Mouse (Mus musculus) liver, postnatal 0 days (tissue): ENCODE measurements at regions not wholly inside any gene's neighbourhood (a gene's known extent, or its start where the extent isn't known, plus 50 kb on each side); places are given as distances from the start of the nearest gene placed in this dataset.

ENCODE experiments used
- CTCF ChIP-seq: sonication (generic); IDR thresholded peaks from 2 replicates; pipeline ENCODE4 v1.5.1; 2016; ENCODE audit warnings: antibody characterized with exemption, low read depth
- EP300 ChIP-seq: IDR thresholded peaks from 2 replicates; pipeline ENCODE4 v1.6.1; 2016; ENCODE audit warnings: antibody characterized with exemption, low read depth, mild to moderate bottlenecking

DNA sequence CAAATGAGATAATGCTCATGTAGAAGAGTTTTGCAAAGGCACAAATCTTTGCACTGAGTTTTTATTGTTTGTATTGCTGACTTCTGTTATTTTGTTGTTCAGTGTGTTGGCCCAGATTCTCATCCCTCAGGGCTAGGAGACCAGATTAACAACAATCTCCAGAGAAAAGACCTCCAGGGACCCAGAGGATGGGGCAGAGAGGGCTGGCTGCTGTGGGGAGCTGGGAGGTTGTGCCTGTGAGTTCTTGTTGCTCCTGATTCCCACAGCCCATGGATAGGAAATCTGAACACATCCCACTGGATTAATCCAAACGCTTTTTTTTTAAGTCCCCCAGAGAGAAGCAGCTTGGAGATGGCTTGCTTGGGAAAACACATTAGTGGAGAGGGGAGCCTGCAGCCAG, 445.0 kb upstream of the Nr2f1 start:
- TF ChIP-seq CTCF (no peak), EP300 (no peak)
